Mouse (Mus musculus): ENCODE measurements at regions not wholly inside any gene's neighbourhood (a gene's known extent, or its start where the extent isn't known, plus 50 kb on each side); places are given as distances from the start of the nearest gene placed in this dataset.

DNA sequence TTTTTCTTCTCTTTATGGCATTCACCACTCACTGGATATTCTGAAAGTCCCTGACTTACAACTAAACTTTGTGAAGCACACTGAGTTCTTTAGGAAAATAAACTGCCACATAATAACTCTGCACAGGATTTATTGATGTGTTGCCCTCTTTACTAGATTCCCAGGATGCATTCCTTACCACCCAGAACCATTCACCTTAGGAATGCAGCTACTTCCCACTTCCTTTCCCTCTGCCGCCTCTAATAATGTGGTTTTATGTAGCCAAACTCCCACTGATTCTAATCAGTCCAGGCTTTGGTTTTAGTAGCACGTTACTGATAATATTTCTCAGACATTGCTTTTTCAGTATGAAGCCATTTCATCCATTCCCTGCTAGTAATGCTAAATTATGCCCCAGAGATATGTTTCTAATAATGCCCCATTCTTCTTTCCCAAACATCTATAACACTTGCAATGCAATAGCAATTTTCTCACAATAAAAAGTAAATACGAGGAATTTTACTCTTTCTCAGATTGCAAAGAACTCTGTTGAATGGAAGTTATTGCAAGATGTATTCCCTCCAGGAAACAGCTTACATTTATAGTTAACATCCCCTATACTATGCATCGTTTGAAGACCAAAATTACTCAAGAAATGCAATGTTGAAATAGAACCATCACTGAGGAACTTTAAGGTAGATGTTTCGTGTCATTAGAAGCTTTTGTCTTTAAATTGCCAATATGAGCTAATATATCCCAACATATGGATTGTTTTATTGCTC is 145.2 kb upstream of the Zpld1 start:
- no peak overlapping the region for H3K4me2 ChIP-seq (ENCODE audit: low read depth, low read length)
- WGBS = 65% methylated on average over 5 of the region's 5 CpGs
- ATAC-seq (replicated peaks; ENCODE audit: insufficient number of reproducible peaks, low FRiP score, low TSS enrichment, low read depth) (no peak), DNase-seq (ENCODE audit: low spot score) (no peak)
- H3K4me1 ChIP-seq (ENCODE audit: control insufficient read depth, insufficient read depth, low read length) = no peaks in the 10 kb centered on the region
- no peaks in the 10 kb centered on the region for H3K27me3 ChIP-seq (ENCODE audit: control insufficient read depth, insufficient read depth, low read length)
- H3K9ac ChIP-seq (replicated peaks; ENCODE audit: low read length) = no peak overlapping the region
- no peaks in the 10 kb centered on the region for H3K9me3 ChIP-seq (replicated peaks; ENCODE audit: control insufficient read depth, low read length)
- no peak overlapping the region for H3K4me3 ChIP-seq (ENCODE audit: low read depth, low read length)
- no peaks in the 10 kb centered on the region for H3K36me3 ChIP-seq (replicated peaks; ENCODE audit: control insufficient read depth, insufficient read depth, low read depth, low read length)
- H3K27ac ChIP-seq (replicated peaks; ENCODE audit: low read depth, low read length) = no peak overlapping the region

GRCm38 (mm10) chr16:55435139-55435968 is 137.6 kb upstream of the Zpld1 start:
- Histone ChIP-seq H3K27me3 (ENCODE audit: control insufficient read depth, insufficient read depth, low read length) (no peaks in the 10 kb centered on the region), H3K36me3 (replicated peaks; ENCODE audit: control insufficient read depth, insufficient read depth, low read depth, low read length) (no peaks in the 10 kb centered on the region), H3K9ac (replicated peaks; ENCODE audit: low read length) (no peak overlapping the region), H3K4me1 (ENCODE audit: control insufficient read depth, insufficient read depth, low read length) (no peaks in the 10 kb centered on the region), H3K4me2 (ENCODE audit: low read depth, low read length) (no peak overlapping the region), H3K9me3 (replicated peaks; ENCODE audit: control insufficient read depth, low read length) (no peaks in the 10 kb centered on the region), H3K4me3 (ENCODE audit: low read depth, low read length) (no peak overlapping the region), H3K27ac (replicated peaks; ENCODE audit: low read depth, low read length) (no peak overlapping the region)
- WGBS = 63% methylated on average over 4 of the region's 4 CpGs
- DNase-seq (ENCODE audit: low spot score) (no peak), ATAC-seq (replicated peaks; ENCODE audit: insufficient number of reproducible peaks, low FRiP score, low TSS enrichment, low read depth) (no peak)

DNA sequence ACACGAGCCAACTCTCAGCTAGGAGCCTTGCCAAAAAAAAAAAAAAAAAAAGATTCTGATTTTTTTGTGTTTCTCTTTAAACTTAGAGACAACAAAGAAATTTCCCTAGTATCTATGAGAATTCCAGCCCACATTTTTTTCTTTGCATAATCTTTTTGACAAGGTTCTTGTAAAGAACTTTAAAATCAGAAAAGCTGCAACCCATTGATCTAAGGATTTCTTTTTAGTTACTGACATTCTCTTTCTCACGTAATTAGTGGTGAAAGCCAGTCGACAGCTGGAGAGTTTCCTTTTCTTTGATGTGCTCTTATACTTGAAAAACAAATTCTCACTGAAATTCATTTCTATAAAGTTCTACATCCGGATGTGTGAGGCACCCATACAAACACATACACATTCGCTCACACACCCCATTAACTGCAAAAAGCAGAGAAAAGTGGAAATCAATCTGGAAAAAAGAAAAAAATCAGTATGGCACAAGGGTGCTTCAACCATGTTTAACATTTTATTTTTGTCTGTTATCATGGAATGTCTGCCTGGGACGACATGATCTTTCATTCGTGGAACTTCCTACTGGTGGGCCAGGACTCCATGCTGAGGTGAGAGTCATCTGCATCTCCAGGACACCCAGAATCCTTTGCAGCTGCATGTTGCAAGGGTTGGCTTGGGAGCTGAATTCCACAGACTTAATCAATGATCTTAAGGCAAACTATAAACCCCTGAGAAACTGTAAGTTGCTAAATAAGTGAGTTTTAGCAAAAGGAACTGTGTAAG is 124.0 kb upstream of the Zpld1 start:
- ATAC-seq (replicated peaks; ENCODE audit: insufficient number of reproducible peaks, low FRiP score, low TSS enrichment, low read depth) (no peak), DNase-seq (ENCODE audit: low spot score) (no peak)
- no peak overlapping the region for H3K4me3 ChIP-seq (ENCODE audit: low read depth, low read length)
- H3K27me3 ChIP-seq (ENCODE audit: control insufficient read depth, insufficient read depth, low read length) = no peaks in the 10 kb centered on the region
- H3K4me1 ChIP-seq (ENCODE audit: control insufficient read depth, insufficient read depth, low read length) = no peaks in the 10 kb centered on the region
- H3K9me3 ChIP-seq (replicated peaks; ENCODE audit: control insufficient read depth, low read length) = no peaks in the 10 kb centered on the region
- H3K4me2 ChIP-seq (ENCODE audit: low read depth, low read length) = no peak overlapping the region
- WGBS = 47% methylated on average over 7 of the region's 7 CpGs
- H3K27ac ChIP-seq (replicated peaks; ENCODE audit: low read depth, low read length) = no peak overlapping the region
- no peak overlapping the region for H3K9ac ChIP-seq (replicated peaks; ENCODE audit: low read length)
- H3K36me3 ChIP-seq (replicated peaks; ENCODE audit: control insufficient read depth, insufficient read depth, low read depth, low read length) = no peaks in the 10 kb centered on the region

- DNase-seq (ENCODE audit: low spot score) (no peak), ATAC-seq (replicated peaks; ENCODE audit: insufficient number of reproducible peaks, low FRiP score, low TSS enrichment, low read depth) (no peak)
- Histone ChIP-seq H3K27ac (replicated peaks; ENCODE audit: low read depth, low read length) (no peak overlapping the region), H3K9me3 (replicated peaks; ENCODE audit: control insufficient read depth, low read length) (no peaks in the 10 kb centered on the region), H3K4me1 (ENCODE audit: control insufficient read depth, insufficient read depth, low read length) (no peaks in the 10 kb centered on the region), H3K4me2 (ENCODE audit: low read depth, low read length) (no peak overlapping the region), H3K36me3 (replicated peaks; ENCODE audit: control insufficient read depth, insufficient read depth, low read depth, low read length) (no peaks in the 10 kb centered on the region), H3K4me3 (ENCODE audit: low read depth, low read length) (no peak overlapping the region), H3K27me3 (ENCODE audit: control insufficient read depth, insufficient read depth, low read length) (no peaks in the 10 kb centered on the region), H3K9ac (replicated peaks; ENCODE audit: low read length) (no peak overlapping the region)
- 71% methylated on average over 4 of the region's 4 CpGs for WGBS
Observed at GRCm38 (mm10) chr16:55420876-55421568, 123.2 kb upstream of the Zpld1 start.

- Histone ChIP-seq H3K4me3 (ENCODE audit: low read depth, low read length) (no peak overlapping the region), H3K27ac (replicated peaks; ENCODE audit: low read depth, low read length) (no peak overlapping the region), H3K9me3 (replicated peaks; ENCODE audit: control insufficient read depth, low read length) (no peaks in the 10 kb centered on the region), H3K27me3 (ENCODE audit: control insufficient read depth, insufficient read depth, low read length) (no peaks in the 10 kb centered on the region), H3K4me1 (ENCODE audit: control insufficient read depth, insufficient read depth, low read length) (no peaks in the 10 kb centered on the region), H3K9ac (replicated peaks; ENCODE audit: low read length) (no peak overlapping the region), H3K4me2 (ENCODE audit: low read depth, low read length) (no peak overlapping the region), H3K36me3 (replicated peaks; ENCODE audit: control insufficient read depth, insufficient read depth, low read depth, low read length) (no peaks in the 10 kb centered on the region)
- 77% methylated on average over 3 of the region's 3 CpGs for WGBS
- DNase-seq (ENCODE audit: low spot score) (no peak), ATAC-seq (replicated peaks; ENCODE audit: insufficient number of reproducible peaks, low FRiP score, low TSS enrichment, low read depth) (no peak)
Observed at GRCm38 (mm10) chr16:55418871-55419270, 121.1 kb upstream of the Zpld1 start.

GRCm38 (mm10) chr16:55400818-55401217 is 103.0 kb upstream of the Zpld1 start:
- H3K9ac ChIP-seq (replicated peaks; ENCODE audit: low read length) = no peak overlapping the region
- H3K4me1 ChIP-seq (ENCODE audit: control insufficient read depth, insufficient read depth, low read length) = no peaks in the 10 kb centered on the region
- H3K9me3 ChIP-seq (replicated peaks; ENCODE audit: control insufficient read depth, low read length) = no peaks in the 10 kb centered on the region
- H3K36me3 ChIP-seq (replicated peaks; ENCODE audit: control insufficient read depth, insufficient read depth, low read depth, low read length) = no peaks in the 10 kb centered on the region
- H3K27ac ChIP-seq (replicated peaks; ENCODE audit: low read depth, low read length) = no peak overlapping the region
- no peak overlapping the region for H3K4me2 ChIP-seq (ENCODE audit: low read depth, low read length)
- ATAC-seq (replicated peaks; ENCODE audit: insufficient number of reproducible peaks, low FRiP score, low TSS enrichment, low read depth) (no peak), DNase-seq (ENCODE audit: low spot score) (no peak)
- H3K4me3 ChIP-seq (ENCODE audit: low read depth, low read length) = no peak overlapping the region
- H3K27me3 ChIP-seq (ENCODE audit: control insufficient read depth, insufficient read depth, low read length) = no peaks in the 10 kb centered on the region

- WGBS = 85% methylated on average over 3 of the region's 3 CpGs
- no peak overlapping the region for H3K9ac ChIP-seq (replicated peaks; ENCODE audit: low read length)
- H3K27ac ChIP-seq (replicated peaks; ENCODE audit: low read depth, low read length) = no peak overlapping the region
- H3K9me3 ChIP-seq (replicated peaks; ENCODE audit: control insufficient read depth, low read length) = no peaks in the 10 kb centered on the region
- no peak overlapping the region for H3K4me2 ChIP-seq (ENCODE audit: low read depth, low read length)
- no peaks in the 10 kb centered on the region for H3K4me1 ChIP-seq (ENCODE audit: control insufficient read depth, insufficient read depth, low read length)
- no peak for ATAC-seq (replicated peaks; ENCODE audit: insufficient number of reproducible peaks, low FRiP score, low TSS enrichment, low read depth)
- no peaks in the 10 kb centered on the region for H3K36me3 ChIP-seq (replicated peaks; ENCODE audit: control insufficient read depth, insufficient read depth, low read depth, low read length)
- H3K4me3 ChIP-seq (ENCODE audit: low read depth, low read length) = no peak overlapping the region
- no peak for DNase-seq (ENCODE audit: low spot score)
- H3K27me3 ChIP-seq (ENCODE audit: control insufficient read depth, insufficient read depth, low read length) = no peaks in the 10 kb centered on the region
Observed at GRCm38 (mm10) chr16:55394864-55395263, 97.1 kb upstream of the Zpld1 start.
